Mouse (Mus musculus): ENCODE measurements around the gene Phactr2.

DNA sequence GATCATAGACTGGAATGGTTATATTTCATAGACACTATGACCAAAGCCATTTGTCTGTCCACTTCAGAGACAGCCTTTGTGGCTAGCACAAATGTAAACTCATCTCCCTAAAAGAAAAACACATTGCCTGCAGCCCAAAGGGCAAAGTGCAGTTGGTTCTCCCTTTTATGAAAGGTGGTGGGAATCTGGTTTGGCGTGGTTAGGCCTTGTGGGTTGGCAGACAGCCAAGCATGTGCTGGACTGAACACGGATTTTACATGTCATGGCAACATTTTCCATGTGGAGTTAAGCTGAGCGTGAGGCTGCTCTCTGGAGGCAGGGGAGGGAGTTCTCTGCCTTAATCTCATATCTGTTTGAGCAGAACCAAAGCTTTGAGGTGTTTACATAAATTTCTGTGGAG, 98.4 kb downstream of the Phactr2 start:
- TF ChIP-seq CTCF (IDR thresholded peaks at IDR 0.05; ENCODE audit: extremely low read depth, insufficient read depth, insufficient read length, insufficient replicate concordance) = no peak
- TF ChIP-seq POLR2A (IDR thresholded peaks at IDR 0.05; ENCODE audit: low read depth, low read length) = no peak
